Mouse (Mus musculus): ENCODE results near the gene Camk2d. TPM values are rescaled to one million over a fixed set of nuclear protein-coding genes. Genes with fewer than 3 reads are reported as not detected.

Camk2d gene
- polyA plus RNA-seq, 2 experiments from 2014 or later = 62.2 to 75.6 TPM

GRCm38 (mm10) chr3:126751377-126752098 is 155.4 kb downstream of the Camk2d start:
- no peak for ATAC-seq

GRCm38 (mm10) chr3:126752978-126753377 is 156.9 kb downstream of the Camk2d start:
- no peak for ATAC-seq

GRCm38 (mm10) chr3:126758398-126758797 is 162.3 kb downstream of the Camk2d start:
- ATAC-seq = peak; percentile 98

- ATAC-seq = no peak
Observed at GRCm38 (mm10) chr3:126760608-126761007, 164.5 kb downstream of the Camk2d start.

- ATAC-seq = no peak
Observed at GRCm38 (mm10) chr3:126764745-126765144, 168.6 kb downstream of the Camk2d start.

- no peak for ATAC-seq
Observed at GRCm38 (mm10) chr3:126770056-126770455, 174.0 kb downstream of the Camk2d start.

- peak; percentile 8 for ATAC-seq
Observed at GRCm38 (mm10) chr3:126771032-126771431, 174.9 kb downstream of the Camk2d start.

- ATAC-seq = peak; percentile 97
Observed at GRCm38 (mm10) chr3:126771541-126771940, 175.4 kb downstream of the Camk2d start.

- ATAC-seq = no peak
Observed at GRCm38 (mm10) chr3:126776001-126776400, 179.9 kb downstream of the Camk2d start.

- ATAC-seq = no peak
Observed at GRCm38 (mm10) chr3:126777101-126777500, 181.0 kb downstream of the Camk2d start.

- ATAC-seq = no peak
Observed at GRCm38 (mm10) chr3:126777879-126778278, 181.8 kb downstream of the Camk2d start.

- no peak for ATAC-seq
Observed at GRCm38 (mm10) chr3:126780014-126780615, 184.0 kb downstream of the Camk2d start.

GRCm38 (mm10) chr3:126793035-126793964 is 197.2 kb downstream of the Camk2d start:
- ATAC-seq = no peak

- ATAC-seq = no peak
Observed at GRCm38 (mm10) chr3:126795904-126796303, 199.8 kb downstream of the Camk2d start.

- ATAC-seq = no peak
Observed at GRCm38 (mm10) chr3:126797025-126797424, 200.9 kb downstream of the Camk2d start.

- ATAC-seq = no peak
Observed at GRCm38 (mm10) chr3:126797810-126798209, 201.7 kb downstream of the Camk2d start.

GRCm38 (mm10) chr3:126802988-126803387 is 206.9 kb downstream of the Camk2d start:
- ATAC-seq = no peak

- ATAC-seq = no peak
Observed at GRCm38 (mm10) chr3:126804968-126805367, 208.9 kb downstream of the Camk2d start.

- no peak for ATAC-seq
Observed at GRCm38 (mm10) chr3:126806145-126806544, 210.0 kb downstream of the Camk2d start.

- no peak for ATAC-seq
Observed at GRCm38 (mm10) chr3:126809915-126810314, 213.8 kb downstream of the Camk2d start.

- ATAC-seq = no peak
Observed at GRCm38 (mm10) chr3:126810372-126811090, 214.4 kb downstream of the Camk2d start.

- no peak for ATAC-seq
Observed at GRCm38 (mm10) chr3:126811646-126812045, 215.5 kb downstream of the Camk2d start.
